Mouse (Mus musculus) embryonic facial prominence, embryonic 15.5 days (tissue): ENCODE results near the gene Ptk7. TPM values are rescaled to one million over a fixed set of nuclear protein-coding genes. Genes with fewer than 3 reads are reported as not detected.

Experiments
- ATAC-seq: fragments of 200-750 bp; cut with Nextera tagmentation; 2 replicates; pipeline ENCODE4 v1.8.0; 2017; ENCODE audit warnings: low read depth, moderate TSS enrichment; ENCODE audit not compliant: insufficient number of reproducible peaks, low FRiP score, low TSS enrichment
- H3K27ac ChIP-seq: fragments of 300-500 bp; sonication (generic); replicated peaks from 2 replicates; pipeline ENCODE4 v1.5.1; 2015; ENCODE audit warnings: mild to moderate bottlenecking, inconsistent platforms
- H3K27me3 ChIP-seq: fragments of 300-500 bp; sonication (generic); 2 replicates; pipeline ENCODE4 v1.6.1; 2015; ENCODE audit warnings: inconsistent platforms
- H3K36me3 ChIP-seq: fragments of 300-500 bp; sonication (generic); 2 replicates; pipeline ENCODE4 v1.6.1; 2015; ENCODE audit warnings: mild to moderate bottlenecking, inconsistent platforms
- H3K4me1 ChIP-seq: fragments of 300-500 bp; sonication (generic); 2 replicates; pipeline ENCODE4 v1.6.1; 2015; ENCODE audit warnings: inconsistent platforms
- H3K4me2 ChIP-seq: fragments of 300-500 bp; sonication (generic); replicated peaks from 2 replicates; pipeline ENCODE4 v1.6.1; 2015; ENCODE audit warnings: mild to moderate bottlenecking, inconsistent platforms
- H3K4me3 ChIP-seq: fragments of 300-500 bp; sonication (generic); replicated peaks from 2 replicates; pipeline ENCODE4 v1.5.1; 2015; ENCODE audit warnings: mild to moderate bottlenecking, inconsistent platforms
- H3K9ac ChIP-seq: fragments of 300-500 bp; sonication (generic); 2 replicates; pipeline ENCODE4 v1.6.1; 2015; ENCODE audit warnings: inconsistent platforms
- H3K9me3 ChIP-seq: fragments of 300-500 bp; sonication (generic); replicated peaks from 2 replicates; pipeline ENCODE4 v1.6.1; 2016; ENCODE audit warnings: inconsistent platforms
- WGBS: fragments of 180-500 bp; shearing (Covaris S2); methylation state at CpG from one replicate; pipeline ENCODE4 v1.1.7; 2015; 5-methylcytosine and 5-hydroxymethylcytosine counted together
- polyA plus RNA-seq: library from polyadenylated mRNA; unstranded; fragments of >200 nt; fragmentation: Nextera tagmentation; extraction: Ambion mirVana; gene quantifications from 2 replicates; pipeline ENCODE4 v1.2.1, GENCODE M21; 2015

Ptk7 gene
- polyA plus RNA-seq, 1 experiment from 2014 or later, result 156 TPM

DNA sequence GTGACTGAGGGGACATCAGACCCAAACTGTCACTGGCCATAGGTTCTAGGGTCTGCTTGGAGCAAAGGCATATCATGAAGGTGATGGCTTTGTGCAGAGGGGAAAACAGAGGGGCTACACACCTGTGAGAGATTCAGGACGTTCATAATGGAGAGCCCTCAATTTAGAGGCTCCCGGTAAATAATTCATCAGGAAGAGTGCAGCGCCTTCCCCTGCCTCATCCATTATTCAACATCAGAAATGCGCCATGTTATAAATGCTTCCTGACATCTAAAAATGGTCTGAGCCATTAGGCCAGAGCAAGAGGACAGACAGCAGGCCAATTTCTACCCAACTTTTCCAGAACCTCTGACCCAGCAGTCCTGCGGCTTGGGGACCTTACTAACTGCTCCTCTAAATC is 24.2 kb downstream of the Ptk7 start:
- H3K27ac ChIP-seq, result peak overlapping the region; percentile 13; the same call in 1 of the 2 replicates
- H3K4me3 ChIP-seq, result no peak overlapping the region
- no peak for ATAC-seq
- 66% methylated on average over 5 of the region's 5 CpGs for WGBS
- no peaks in the 10 kb centered on the region for H3K36me3 ChIP-seq
- H3K4me1 ChIP-seq, result peaks cover 62% of the 10 kb centered on the region
- H3K9ac ChIP-seq, result no peak overlapping the region
- no peak overlapping the region for H3K4me2 ChIP-seq
- no peaks in the 10 kb centered on the region for H3K9me3 ChIP-seq
- H3K27me3 ChIP-seq, result no peaks in the 10 kb centered on the region

DNA sequence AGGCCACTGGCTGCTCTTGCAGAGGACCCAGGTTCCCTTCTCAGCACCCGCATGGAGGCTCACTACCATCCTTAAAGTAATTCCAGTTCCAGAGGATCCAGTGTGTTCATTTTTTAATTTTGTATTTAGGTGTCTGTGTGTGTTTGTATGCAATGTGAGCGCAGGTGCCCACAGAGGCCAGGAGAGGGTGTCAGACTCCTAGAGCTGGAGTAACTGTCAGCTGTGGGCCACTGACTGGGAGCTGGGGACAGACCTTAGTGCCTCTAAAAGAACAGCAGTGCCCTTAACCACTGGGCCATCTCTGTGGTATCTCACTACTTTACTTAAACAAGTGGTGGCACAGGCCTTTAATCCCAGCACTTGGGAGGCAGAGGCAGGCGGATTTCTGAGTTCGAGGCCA is 26.1 kb downstream of the Ptk7 start:
- H3K27ac ChIP-seq, result peak overlapping the region; percentile 77

DNA sequence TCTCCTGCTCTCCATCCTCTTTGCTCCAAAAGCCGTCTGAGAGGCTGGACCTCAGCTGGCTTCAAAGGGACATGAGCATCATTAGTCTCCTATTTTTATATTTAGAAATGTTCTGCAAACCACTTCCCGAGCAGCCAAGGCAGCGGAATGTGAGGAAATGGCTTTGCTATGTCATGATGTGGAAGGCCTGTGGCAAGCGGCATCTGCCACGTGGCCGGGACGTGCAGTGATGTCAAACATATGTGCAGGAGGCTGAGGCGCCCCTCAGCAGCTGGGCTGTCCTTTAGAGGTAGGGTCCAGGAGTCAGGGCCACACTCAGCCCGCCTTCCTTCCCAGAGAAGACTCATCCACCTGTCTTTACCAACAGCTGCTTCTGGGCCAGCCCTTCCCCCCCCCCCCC is 27.1 kb downstream of the Ptk7 start:
- H3K4me2 ChIP-seq, result 0 out of 2 replicates have a peak overlapping the region, but pooled peaks have one; percentile 24
- peak; percentile 65 for ATAC-seq

More for the DNA sequence above, 26.1 kb downstream of the Ptk7 start:
- Histone ChIP-seq H3K9ac (no peak overlapping the region), H3K36me3 (no peaks in the 10 kb centered on the region), H3K9me3 (no peaks in the 10 kb centered on the region), H3K4me1 (peaks cover 54% of the 10 kb centered on the region), H3K27me3 (no peaks in the 10 kb centered on the region), H3K4me3 (no peak overlapping the region), H3K4me2 (no peak overlapping the region)
- ATAC-seq, result no peak
- 91% methylated on average over 4 of the region's 4 CpGs for whole genome bisulfite sequencing

DNA sequence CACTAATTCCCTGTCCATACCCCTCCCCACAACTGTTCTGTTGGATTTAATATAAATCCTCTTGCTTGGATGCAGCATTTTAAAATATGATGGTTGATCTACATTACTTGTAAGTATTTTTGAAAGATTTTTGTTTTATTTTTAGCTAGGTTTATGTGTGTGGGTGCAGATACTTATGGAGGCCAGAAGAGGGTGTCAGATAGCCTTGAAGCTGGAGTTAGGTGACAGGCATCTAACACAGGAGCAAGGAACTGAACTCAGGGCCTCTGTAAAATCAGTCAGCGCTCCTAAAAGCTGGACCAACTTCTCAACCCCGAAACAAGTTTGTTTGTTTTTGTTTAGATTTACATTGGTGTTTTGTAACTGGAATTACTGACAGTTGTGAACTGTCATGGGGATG is 28.7 kb downstream of the Ptk7 start:
- Histone ChIP-seq H3K9ac (no peak overlapping the region), H3K36me3 (0 out of 2 replicates have a peak, but pooled peaks cover 4% of the 10 kb centered on the region), H3K4me1 (peaks cover 37% of the 10 kb centered on the region), H3K9me3 (no peaks in the 10 kb centered on the region), H3K4me2 (no peak overlapping the region), H3K27me3 (no peaks in the 10 kb centered on the region), H3K4me3 (no peak overlapping the region), H3K27ac (no peak overlapping the region)
- 97% methylated on average over 2 of the region's 2 CpGs for WGBS
- no peak for ATAC-seq

More for the DNA sequence above, 27.1 kb downstream of the Ptk7 start:
- H3K4me3 ChIP-seq, result no peak overlapping the region
- peaks cover 47% of the 10 kb centered on the region for H3K4me1 ChIP-seq
- H3K9ac ChIP-seq, result no peak overlapping the region
- no peaks in the 10 kb centered on the region for H3K27me3 ChIP-seq
- 26% methylated on average over 9 of the region's 9 CpGs for WGBS
- peak overlapping the region; percentile 77 for H3K27ac ChIP-seq
- H3K9me3 ChIP-seq, result no peaks in the 10 kb centered on the region
- no peaks in the 10 kb centered on the region for H3K36me3 ChIP-seq

DNA sequence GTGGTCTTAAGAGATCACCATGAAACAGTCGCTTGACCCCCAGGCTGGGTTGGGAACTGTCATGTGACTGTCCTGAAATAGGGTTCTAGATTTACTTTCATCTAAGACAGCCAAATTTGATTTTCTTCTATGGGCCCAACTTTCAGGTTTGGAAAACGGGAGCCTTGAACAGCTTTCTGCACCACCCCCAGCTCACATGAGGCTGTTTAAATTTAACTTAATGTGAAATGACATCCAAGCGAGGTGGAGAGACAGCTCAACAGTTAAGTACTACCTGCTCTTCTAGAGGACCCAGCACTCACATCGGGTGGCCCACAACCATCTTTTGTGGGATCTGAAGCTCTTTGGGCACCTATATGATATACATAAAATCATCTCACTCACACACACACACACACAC is 30.3 kb downstream of the Ptk7 start:
- Histone ChIP-seq H3K36me3 (0 out of 2 replicates have a peak, but pooled peaks cover 4% of the 10 kb centered on the region), H3K4me1 (peaks cover 39% of the 10 kb centered on the region), H3K27ac (no peak overlapping the region), H3K9ac (no peak overlapping the region), H3K4me3 (no peak overlapping the region), H3K9me3 (no peaks in the 10 kb centered on the region), H3K27me3 (no peaks in the 10 kb centered on the region), H3K4me2 (no peak overlapping the region)
- WGBS, result 73% methylated on average over 4 of the region's 4 CpGs
- no peak for ATAC-seq

DNA sequence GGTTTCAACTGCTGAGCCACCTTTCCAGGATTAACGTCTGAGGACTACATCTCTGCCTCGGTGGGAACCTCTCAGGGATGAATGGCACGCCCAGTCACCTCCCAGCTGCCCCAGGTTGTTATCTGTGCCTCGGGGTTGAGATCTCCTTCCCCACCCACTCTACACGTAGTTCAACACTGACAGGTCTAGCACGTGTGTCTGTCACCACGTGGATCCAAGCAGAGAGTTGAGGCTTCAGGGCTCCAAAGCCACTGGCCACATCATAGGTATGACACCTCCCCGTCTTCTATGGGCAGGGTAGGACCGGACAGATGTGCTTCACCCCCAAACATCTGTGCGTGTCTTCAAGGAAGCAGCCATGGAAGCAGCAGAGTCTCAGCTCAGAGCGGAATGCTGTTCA is 31.3 kb downstream of the Ptk7 start:
- H3K9ac ChIP-seq, result no peak overlapping the region
- H3K27ac ChIP-seq, result no peak overlapping the region
- no peaks in the 10 kb centered on the region for H3K27me3 ChIP-seq
- no peak for ATAC-seq
- H3K36me3 ChIP-seq, result 0 out of 2 replicates have a peak, but pooled peaks cover 4% of the 10 kb centered on the region
- WGBS, result 85% methylated on average over 11 of the region's 11 CpGs
- H3K4me2 ChIP-seq, result no peak overlapping the region
- peaks cover 45% of the 10 kb centered on the region for H3K4me1 ChIP-seq
- H3K4me3 ChIP-seq, result no peak overlapping the region
- no peaks in the 10 kb centered on the region for H3K9me3 ChIP-seq

DNA sequence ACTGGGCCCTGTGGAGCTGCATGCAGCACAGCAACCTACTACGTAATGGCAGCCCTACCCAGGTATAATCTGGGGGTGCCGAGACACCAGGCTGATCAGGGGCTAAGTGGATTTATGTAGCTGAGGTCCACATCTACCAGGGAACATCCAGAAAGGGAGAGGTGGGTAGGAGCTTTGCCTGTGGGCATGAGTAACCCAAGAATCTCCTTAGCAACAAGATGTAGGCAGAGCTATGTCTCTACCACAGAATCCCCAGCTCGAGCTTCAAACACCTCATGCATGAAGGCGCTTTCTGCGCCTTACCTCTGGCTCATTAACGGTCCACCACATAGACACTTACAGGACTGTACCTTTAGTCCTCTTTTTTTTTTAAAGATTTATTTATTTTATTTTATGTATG is 34.0 kb downstream of the Ptk7 start:
- 64% methylated on average over 6 of the region's 6 CpGs for WGBS
- H3K9ac ChIP-seq, result no peak overlapping the region
- peak overlapping the region; percentile 27; the same call in 1 of the 2 replicates for H3K4me2 ChIP-seq
- peaks cover 41% of the 10 kb centered on the region for H3K4me1 ChIP-seq
- no peak for ATAC-seq
- H3K36me3 ChIP-seq, result peaks cover 4% of the 10 kb centered on the region
- 0 out of 2 replicates have a peak overlapping the region, but pooled peaks have one; percentile 7 for H3K4me3 ChIP-seq
- no peaks in the 10 kb centered on the region for H3K27me3 ChIP-seq
- H3K27ac ChIP-seq, result peak overlapping the region; percentile 89
- H3K9me3 ChIP-seq, result no peaks in the 10 kb centered on the region

DNA sequence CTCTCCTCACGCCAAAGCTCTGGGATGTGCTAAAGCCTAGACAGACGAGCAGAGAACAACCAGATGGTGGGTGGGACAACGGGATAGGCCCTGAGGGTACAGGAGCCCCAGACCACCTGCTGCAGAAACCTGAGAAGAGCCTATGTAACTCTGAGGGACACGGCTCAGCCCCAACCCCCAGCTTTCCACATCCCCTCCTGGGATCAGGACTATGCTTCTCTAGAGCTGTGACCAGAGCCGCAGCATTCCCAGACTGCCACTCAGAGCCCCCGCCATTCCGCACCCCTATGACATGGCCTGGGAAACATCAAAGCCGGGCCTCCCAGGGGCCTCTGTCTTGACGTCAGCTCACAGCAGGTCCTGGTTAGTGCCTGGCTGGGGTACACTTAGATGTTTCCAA is 34.7 kb downstream of the Ptk7 start:
- peak; percentile 79 for ATAC-seq
- Histone ChIP-seq H3K27me3 (no peaks in the 10 kb centered on the region), H3K9ac (no peak overlapping the region), H3K36me3 (peaks cover 12% of the 10 kb centered on the region), H3K4me3 (0 out of 2 replicates have a peak overlapping the region, but pooled peaks have one; percentile 7), H3K4me2 (peak overlapping the region; percentile 27; the same call in 1 of the 2 replicates), H3K4me1 (peaks cover 41% of the 10 kb centered on the region), H3K9me3 (no peaks in the 10 kb centered on the region), H3K27ac (peak overlapping the region; percentile 89)
- 14% methylated on average over 9 of the region's 9 CpGs for WGBS

DNA sequence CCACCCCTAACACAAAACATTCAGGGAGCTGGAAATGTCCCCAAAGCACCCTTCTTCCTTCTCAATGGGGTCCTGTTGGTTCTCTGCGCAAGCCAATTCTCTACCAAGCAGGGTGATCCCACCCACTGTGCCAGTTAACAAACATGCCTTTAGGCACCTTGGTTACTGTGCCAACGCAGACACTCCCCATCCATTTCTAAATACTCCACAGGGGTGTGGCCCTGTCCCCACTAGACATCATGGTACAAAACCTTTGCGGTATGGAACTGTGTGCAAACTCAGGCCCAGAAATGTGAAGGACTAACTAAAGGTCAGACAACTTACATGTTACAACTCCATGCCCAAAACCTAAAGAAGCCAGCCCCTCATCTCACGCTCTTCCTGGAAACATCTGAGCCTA is 36.2 kb downstream of the Ptk7 start:
- Histone ChIP-seq H3K36me3 (peaks cover 26% of the 10 kb centered on the region), H3K9me3 (no peaks in the 10 kb centered on the region), H3K4me1 (peaks cover 36% of the 10 kb centered on the region), H3K27ac (peak overlapping the region; percentile 34; the same call in 1 of the 2 replicates), H3K9ac (no peak overlapping the region), H3K4me2 (no peak overlapping the region), H3K27me3 (no peaks in the 10 kb centered on the region), H3K4me3 (no peak overlapping the region)
- ATAC-seq, result no peak
- 70% methylated on average over 4 of the region's 4 CpGs for WGBS

DNA sequence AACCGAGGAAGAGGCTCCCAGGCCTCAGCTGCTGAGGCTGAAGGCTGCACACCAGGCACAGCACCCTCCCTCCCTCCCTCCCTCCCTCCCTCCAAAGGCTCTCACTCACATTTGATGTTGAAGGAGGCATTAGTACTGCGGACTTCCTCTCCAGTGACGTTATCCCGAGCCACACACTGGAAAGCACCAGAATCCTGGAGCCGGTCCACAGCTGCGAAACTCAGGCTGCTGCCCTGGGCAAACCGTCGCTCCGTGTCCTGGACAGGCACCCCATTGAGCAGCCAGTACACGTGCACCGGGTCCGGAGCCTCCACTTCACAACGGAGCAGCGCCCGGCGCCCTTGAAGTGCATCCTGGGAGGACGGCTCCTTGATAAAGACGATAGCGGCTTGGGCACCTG is 37.9 kb downstream of the Ptk7 start:
- H3K36me3 ChIP-seq, result peaks cover 42% of the 10 kb centered on the region
- H3K27me3 ChIP-seq, result no peaks in the 10 kb centered on the region
- H3K27ac ChIP-seq, result no peak overlapping the region
- 79% methylated on average over 19 of the region's 19 CpGs for WGBS
- peaks cover 34% of the 10 kb centered on the region for H3K4me1 ChIP-seq
- H3K4me2 ChIP-seq, result no peak overlapping the region
- no peak overlapping the region for H3K9ac ChIP-seq
- H3K4me3 ChIP-seq, result no peak overlapping the region
- no peaks in the 10 kb centered on the region for H3K9me3 ChIP-seq
- no peak for ATAC-seq

DNA sequence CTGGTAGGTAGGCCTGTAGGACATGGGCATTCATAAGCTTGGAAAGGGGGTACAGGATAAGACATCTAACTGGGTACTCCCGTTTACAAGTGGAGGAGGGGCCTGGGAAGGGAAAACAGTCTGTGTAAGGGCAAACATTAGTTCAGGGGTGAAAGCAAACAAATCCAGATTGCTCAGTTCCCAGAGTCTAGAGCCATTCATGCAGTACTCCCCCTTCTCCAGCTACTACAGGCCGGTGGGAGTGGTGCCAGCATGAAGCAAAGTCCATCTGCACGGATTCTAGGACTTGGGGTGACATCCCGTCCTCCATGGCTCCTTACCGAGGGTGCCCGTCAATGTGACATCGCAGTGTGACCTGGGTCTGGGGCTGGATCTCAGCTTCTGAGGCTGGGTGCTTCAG is 38.9 kb downstream of the Ptk7 start:
- H3K9ac ChIP-seq, result no peak overlapping the region
- H3K36me3 ChIP-seq, result peaks cover 48% of the 10 kb centered on the region
- ATAC-seq, result no peak
- 88% methylated on average over 7 of the region's 7 CpGs for WGBS
- no peak overlapping the region for H3K27ac ChIP-seq
- no peak overlapping the region for H3K4me2 ChIP-seq
- no peak overlapping the region for H3K4me3 ChIP-seq
- H3K4me1 ChIP-seq, result peaks cover 32% of the 10 kb centered on the region
- no peaks in the 10 kb centered on the region for H3K9me3 ChIP-seq
- no peaks in the 10 kb centered on the region for H3K27me3 ChIP-seq

DNA sequence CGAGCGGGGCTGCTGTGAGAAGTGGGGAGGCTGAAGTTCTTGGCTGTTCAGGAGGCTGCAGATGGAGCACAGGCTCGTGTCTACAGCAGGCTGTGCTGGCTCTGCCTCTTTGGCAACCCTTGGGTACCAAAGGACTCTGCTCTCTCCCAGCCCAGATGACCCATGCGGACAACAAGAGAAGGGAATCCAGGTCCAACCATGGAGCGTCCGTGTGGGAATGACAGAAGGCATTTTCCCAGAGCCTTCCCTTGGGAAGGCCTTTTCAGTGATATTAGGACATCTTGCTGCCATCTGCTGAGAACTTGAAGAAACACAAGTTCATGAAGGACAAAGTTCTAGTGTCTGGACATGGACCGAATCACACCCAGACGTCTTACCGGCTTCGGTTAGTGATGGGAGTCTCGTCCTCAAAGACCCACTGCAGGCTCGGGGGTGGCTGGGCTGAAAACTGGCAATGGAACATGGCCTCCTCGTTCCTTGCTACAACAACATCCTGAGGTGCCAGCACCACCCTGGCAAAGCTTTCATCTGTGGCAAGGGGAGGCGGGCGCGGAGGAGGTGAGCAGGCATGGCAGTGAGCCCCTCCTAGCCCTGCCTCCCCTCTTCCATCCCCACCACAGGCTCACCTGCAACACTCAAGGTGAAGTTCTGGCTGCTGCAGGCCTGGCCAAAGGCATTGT is 39.5 kb downstream of the Ptk7 start:
- H3K4me2 ChIP-seq, result no peak overlapping the region
- WGBS, result 85% methylated on average over 16 of the region's 16 CpGs
- no peaks in the 10 kb centered on the region for H3K27me3 ChIP-seq
- H3K4me1 ChIP-seq, result peaks cover 25% of the 10 kb centered on the region
- ATAC-seq, result no peak
- H3K36me3 ChIP-seq, result peaks cover 55% of the 10 kb centered on the region
- no peaks in the 10 kb centered on the region for H3K9me3 ChIP-seq
- H3K4me3 ChIP-seq, result no peak overlapping the region
- H3K27ac ChIP-seq, result no peak overlapping the region
- H3K9ac ChIP-seq, result no peak overlapping the region
